Mouse (Mus musculus) adrenal gland, postnatal 36 days (tissue): Measurements from ENCODE around the gene Bmpr1b. TPM values are rescaled to one million over a fixed set of nuclear protein-coding genes. Genes with fewer than 3 reads are reported as not detected.

Source experiments
- DNase-seq, 2 experiments: peaks; one replicate each; pipeline ENCODE4 v3.0.0; 2021; ENCODE audit warnings: mixed read lengths in 1 of 2
- total RNA-seq, 2 experiments: library from RNA; stranded (reverse); gene quantifications; 2 replicates each; pipeline ENCODE4 v1.2.3; 2021

Bmpr1b gene
- total RNA-seq, 2 experiments from 2014 or later: 0.40 to 0.79 TPM

- DNase-seq: no peak
Observed at GRCm38 (mm10) chr3:142019716-142020115, 149.5 kb downstream of the Bmpr1b start.

GRCm38 (mm10) chr3:141984548-141984947 is 184.7 kb downstream of the Bmpr1b start:
- DNase-seq: no peak

GRCm38 (mm10) chr3:141981613-141982432 is 187.4 kb downstream of the Bmpr1b start:
- DNase-seq: no peak

GRCm38 (mm10) chr3:141966244-141966643 is 203.0 kb downstream of the Bmpr1b start:
- DNase-seq: no peak

DNA sequence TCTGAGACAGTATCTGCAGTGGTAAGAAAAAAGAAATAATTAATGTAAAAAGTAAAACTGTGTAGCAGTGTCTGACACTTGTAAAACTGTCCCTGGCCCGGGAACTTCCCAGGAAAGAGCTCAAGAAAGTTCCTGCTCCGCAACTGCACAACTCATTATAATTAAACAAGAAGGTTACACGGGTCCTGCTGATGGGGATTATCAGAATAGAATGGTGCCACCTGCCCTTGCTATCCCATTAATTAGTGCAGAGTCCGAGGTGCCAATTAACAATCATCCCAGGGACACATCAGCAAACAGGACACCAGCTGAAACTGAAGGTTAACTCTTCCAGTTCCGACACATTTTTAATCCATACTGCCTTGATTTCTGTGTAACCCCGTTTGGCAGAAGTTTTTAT is 216.3 kb downstream of the Bmpr1b start:
- DNase-seq: no peak

DNA sequence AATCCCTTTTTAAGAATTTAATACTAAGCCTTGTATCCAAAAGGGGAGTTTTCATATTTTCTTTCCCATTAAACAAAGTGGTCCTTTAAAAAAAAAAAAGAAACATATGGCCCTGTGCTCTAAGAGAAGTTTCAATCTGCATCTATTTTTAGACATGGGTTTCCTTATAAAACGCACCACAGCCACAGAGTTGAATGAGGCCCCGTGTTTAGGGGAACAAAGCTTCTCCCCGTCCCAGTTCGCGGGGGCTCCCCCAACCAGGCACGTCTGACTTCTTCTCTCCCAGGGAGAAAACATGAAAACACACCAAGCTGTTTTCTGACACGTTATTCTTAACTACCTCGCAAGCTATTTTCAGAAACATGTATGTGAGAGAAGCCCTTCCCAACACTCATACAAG is 218.6 kb downstream of the Bmpr1b start:
- DNase-seq: no peak

GRCm38 (mm10) chr3:141948506-141948905 is 220.7 kb downstream of the Bmpr1b start:
- no peak for DNase-seq

- DNase-seq: no peak
Observed at GRCm38 (mm10) chr3:141948096-141948495, 221.1 kb downstream of the Bmpr1b start.

GRCm38 (mm10) chr3:141946846-141947245 is 222.4 kb downstream of the Bmpr1b start:
- DNase-seq: no peak

DNA sequence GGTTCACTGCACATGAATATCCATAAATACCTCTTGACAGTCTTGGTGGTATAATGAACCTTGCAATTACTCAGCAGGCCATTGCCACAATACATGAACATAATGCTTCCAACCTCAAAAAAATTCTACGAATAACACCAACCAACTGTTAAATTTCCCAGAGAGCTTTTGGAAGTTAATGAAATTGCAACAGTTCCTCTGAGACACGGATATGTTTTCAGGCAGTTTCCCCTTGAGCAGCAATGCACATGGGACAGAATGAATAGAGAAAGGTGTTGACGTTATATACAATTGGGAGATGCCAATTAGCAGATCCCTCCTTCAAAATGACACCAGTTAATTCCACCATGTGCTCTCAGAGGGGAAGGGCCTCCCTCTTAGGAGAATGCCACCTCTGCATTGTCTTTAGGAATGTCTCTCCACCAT is 225.9 kb downstream of the Bmpr1b start:
- no peak for DNase-seq

- no peak for DNase-seq
Observed at GRCm38 (mm10) chr3:141940207-141940606, 229.0 kb downstream of the Bmpr1b start.

GRCm38 (mm10) chr3:141936594-141937272 is 232.5 kb downstream of the Bmpr1b start:
- DNase-seq: no peak

DNA sequence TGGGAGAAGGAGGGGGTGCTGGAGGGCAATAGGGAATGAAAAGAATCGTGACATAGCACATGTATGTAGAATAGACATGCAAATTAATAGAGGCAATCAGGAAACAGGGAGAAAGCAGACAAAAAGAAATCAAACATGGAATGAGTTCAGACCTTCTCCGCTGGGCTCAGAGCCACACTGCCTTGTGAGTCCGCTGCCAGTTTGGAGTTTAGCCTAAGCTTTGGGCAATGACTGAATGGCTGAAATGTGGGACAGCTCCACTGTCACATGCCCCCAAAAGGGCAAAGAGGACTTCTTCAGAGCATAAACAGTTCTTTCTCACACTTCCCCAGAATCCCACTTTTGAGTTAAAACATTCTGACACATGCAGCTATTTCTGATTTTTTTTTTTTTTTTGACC is 236.3 kb downstream of the Bmpr1b start:
- peak; percentile 21 to 23 for DNase-seq

DNA sequence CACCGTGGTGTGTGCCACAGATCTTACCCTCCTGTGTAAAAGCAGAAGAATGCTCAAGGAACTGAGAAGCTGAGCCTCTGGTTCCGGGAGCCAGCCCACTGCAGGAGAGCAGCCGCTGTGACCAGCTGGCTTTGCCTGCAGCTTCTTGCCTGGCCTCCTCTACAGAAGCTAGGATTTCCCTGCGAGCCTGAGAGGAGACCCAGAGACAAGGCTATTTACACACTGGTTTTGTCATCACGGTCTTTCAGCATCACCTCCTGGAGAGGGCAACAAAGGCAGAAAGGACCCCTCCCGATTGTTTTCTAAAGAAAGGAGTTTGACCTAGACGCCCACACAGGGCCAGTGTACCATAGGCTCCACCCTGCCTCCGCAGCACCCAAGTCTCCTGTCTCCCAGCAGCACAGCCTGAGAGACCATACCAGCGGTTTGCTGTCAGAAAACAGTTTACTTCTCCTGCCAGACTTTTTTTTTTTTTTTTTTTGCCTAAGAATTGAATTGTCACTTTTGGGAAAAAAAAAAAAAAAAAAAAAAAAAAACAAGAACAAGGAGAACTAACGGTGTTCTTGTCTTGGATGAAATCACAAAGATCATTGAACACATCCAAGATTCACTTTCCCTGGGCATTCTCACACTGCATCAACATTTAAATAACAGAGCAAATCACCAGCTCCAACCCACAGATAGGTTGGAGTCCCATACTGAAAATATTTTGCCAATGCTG is 237.7 kb downstream of the Bmpr1b start:
- DNase-seq: no peak

- no peak for DNase-seq
Observed at GRCm38 (mm10) chr3:141923442-141923841, 245.8 kb downstream of the Bmpr1b start.

- DNase-seq: no peak
Observed at GRCm38 (mm10) chr3:141921161-141921560, 248.1 kb downstream of the Bmpr1b start.

DNA sequence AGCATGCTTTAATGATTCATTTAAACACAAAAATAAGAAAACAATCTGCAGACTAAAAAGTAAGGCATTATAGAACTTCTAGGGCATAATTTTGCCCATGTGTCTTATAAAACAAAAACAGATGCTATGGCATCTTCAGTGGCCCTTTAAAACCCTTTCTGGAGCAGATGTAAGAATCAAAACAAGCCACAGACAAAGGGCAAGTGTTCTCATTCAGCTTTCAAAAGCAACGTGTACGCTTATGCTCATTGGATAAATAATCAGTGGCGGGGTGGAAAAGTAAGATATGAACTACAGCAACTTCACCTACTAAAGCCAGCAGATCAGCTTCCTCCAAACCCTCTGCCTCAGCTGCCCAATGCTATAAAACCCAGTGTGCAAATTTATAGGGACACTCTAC is 249.6 kb downstream of the Bmpr1b start:
- DNase-seq: no peak

DNA sequence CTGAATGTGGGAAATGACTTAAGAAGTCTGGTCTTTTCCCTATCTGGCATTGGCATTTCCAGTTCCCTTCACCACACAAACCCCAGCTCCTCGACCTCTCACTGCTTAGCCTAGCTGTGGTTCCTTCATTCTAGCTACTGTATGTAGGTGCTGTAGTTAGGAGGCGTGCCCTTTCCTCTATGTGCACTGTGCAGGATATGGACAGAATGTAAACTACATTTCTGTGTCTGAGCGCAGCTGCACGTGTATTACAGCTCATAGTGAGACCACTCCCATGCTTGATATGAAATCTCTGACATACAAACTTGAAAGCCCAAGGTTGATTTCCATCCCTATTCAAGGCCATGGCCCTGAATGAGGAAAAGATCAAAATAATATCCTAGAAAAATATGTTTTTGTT is 252.1 kb downstream of the Bmpr1b start:
- no peak for DNase-seq

GRCm38 (mm10) chr3:141915995-141916394 is 253.2 kb downstream of the Bmpr1b start:
- DNase-seq: no peak

- no peak for DNase-seq
Observed at GRCm38 (mm10) chr3:141914588-141914987, 254.6 kb downstream of the Bmpr1b start.

GRCm38 (mm10) chr3:141909136-141909535 is 260.1 kb downstream of the Bmpr1b start:
- no peak for DNase-seq

DNA sequence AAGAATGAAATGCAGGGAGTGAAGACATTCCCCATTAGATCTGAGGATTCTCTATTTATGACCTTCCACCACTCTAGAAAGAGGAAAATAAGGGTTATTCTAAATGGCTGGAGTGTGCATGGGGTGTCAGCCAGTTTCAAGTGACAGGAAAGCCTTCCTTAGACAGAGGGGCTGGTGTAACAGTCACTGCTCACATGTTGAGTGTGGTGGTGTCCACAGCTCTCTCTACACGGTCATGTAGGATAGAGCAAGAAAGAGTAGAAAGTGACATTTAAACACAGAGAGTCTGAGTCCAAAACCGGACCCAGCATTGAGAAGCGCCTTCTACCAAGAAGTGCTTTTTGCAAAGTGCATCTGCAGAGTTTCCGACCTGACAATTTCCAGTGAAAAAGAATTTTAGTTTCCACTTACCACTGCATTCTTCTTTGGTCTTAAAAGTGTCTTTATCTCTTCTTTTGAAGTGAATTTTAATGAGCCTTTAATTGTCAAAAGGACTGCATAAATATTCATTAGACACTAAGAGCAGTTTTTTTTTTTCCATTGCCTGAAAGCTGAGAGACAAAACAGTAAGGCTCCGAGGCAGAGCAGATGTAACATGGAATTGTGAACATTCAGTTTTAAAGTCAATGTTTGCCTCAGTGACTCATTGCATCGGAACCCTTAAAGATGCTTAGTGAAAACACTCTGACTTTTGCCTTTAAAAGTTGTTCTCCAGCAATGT is 263.2 kb downstream of the Bmpr1b start:
- no peak for DNase-seq
